Mouse (Mus musculus) left cerebral cortex, postnatal 36 days (tissue): Measurements from ENCODE around the gene Mapkapk2. TPM values are rescaled to one million over a fixed set of nuclear protein-coding genes. Genes with fewer than 3 reads are reported as not detected.
"Not testable (repeated sequence)": the region's sequence is repeated elsewhere in the genome, so short reads cannot be mapped to it uniquely, and the experiment has no call there.

Source experiments
- DNase-seq, 2 experiments: peaks; one replicate each; pipeline ENCODE4 v3.0.0; 2021 to 2022; ENCODE audit warnings: low spot score in 2 of 2, mixed read lengths in 1 of 2
- intact Hi-C: fragments of 180-260 bp; cut with DNase I; formaldehyde crosslinking; loops from one replicate; pipeline ENCODE4 v1.15.1; 2025
- total RNA-seq, 2 experiments: library from RNA; stranded (reverse); gene quantifications; 2 replicates each; pipeline ENCODE4 v1.2.3; 2021

Gene Mapkapk2
- total RNA-seq = 10 to 100 TPM; 26.3 to 30.7 TPM

GRCm38 (mm10) chr1:131097700-131098094, at the start of gene Mapkapk2:
Gene Mapkapk2 (minus strand): TSS chr1:131097826.
- intact Hi-C loops = loop anchor here (5.0 kb wide), 1 partner anchor 35 kb away; no protein-coding TSS in a partner anchor
- DNase-seq = peak; percentile 85 to 88

- no peak for DNase-seq
- intact Hi-C loops = no loop called here
Measured at GRCm38 (mm10) chr1:131146181-131146614, 48.6 kb upstream of the Mapkapk2 start.

- DNase-seq, intact Hi-C loops: not testable (repeated sequence)
Measured at GRCm38 (mm10) chr1:131145222-131145621, 47.6 kb upstream of the Mapkapk2 start.

GRCm38 (mm10) chr1:131142472-131142871, 44.8 kb upstream of the Mapkapk2 start:
- DNase-seq = no peak
- intact Hi-C loops = no loop called here

GRCm38 (mm10) chr1:131141449-131141848, 43.8 kb upstream of the Mapkapk2 start:
- intact Hi-C loops = no loop called here
- no peak for DNase-seq

GRCm38 (mm10) chr1:131139102-131140095, 41.8 kb upstream of the Mapkapk2 start:
- DNase-seq = no peak
- intact Hi-C loops = loop anchor here (2.0 to 10.0 kb wide), 2 partner anchors 23 to 265 kb away; no protein-coding TSS in a partner anchor

GRCm38 (mm10) chr1:131138191-131139016, 40.8 kb upstream of the Mapkapk2 start, which contains the start of gene Dyrk3:
Gene Dyrk3 (minus strand): TSS chr1:131138340.
- intact Hi-C loops = loop anchor here (2.0 to 10.0 kb wide), 2 partner anchors 22 to 264 kb away; no protein-coding TSS in a partner anchor
- DNase-seq = peak; percentile 91 to 95

GRCm38 (mm10) chr1:131137717-131138118, 40.1 kb upstream of the Mapkapk2 start:
- peak in 1 of 2 experiments; percentile 23 for DNase-seq
- intact Hi-C loops = loop anchor here (2.0 to 10.0 kb wide), 2 partner anchors 21 to 263 kb away; no protein-coding TSS in a partner anchor

- no peak for DNase-seq
- intact Hi-C loops = loop anchor here (10.0 kb wide), 1 partner anchor 262 kb away; no protein-coding TSS in a partner anchor
Measured at GRCm38 (mm10) chr1:131137111-131137510, 39.5 kb upstream of the Mapkapk2 start.

GRCm38 (mm10) chr1:131135960-131136629, 38.5 kb upstream of the Mapkapk2 start:
- intact Hi-C loops = loop anchor here (10.0 kb wide), 1 partner anchor 261 kb away; no protein-coding TSS in a partner anchor
- DNase-seq = no peak

GRCm38 (mm10) chr1:131134942-131135522, 37.4 kb upstream of the Mapkapk2 start:
- intact Hi-C loops = loop anchor here (10.0 kb wide), 1 partner anchor 260 kb away; no protein-coding TSS in a partner anchor
- no peak for DNase-seq

GRCm38 (mm10) chr1:131134231-131134630, 36.6 kb upstream of the Mapkapk2 start:
- intact Hi-C loops = loop anchor here (10.0 kb wide), 1 partner anchor 259 kb away; no protein-coding TSS in a partner anchor
- DNase-seq = no peak

GRCm38 (mm10) chr1:131125987-131126744, 28.5 kb upstream of the Mapkapk2 start:
- peak; percentile 66 to 68 for DNase-seq
- intact Hi-C loops = no loop called here

- intact Hi-C loops = no loop called here
Measured at GRCm38 (mm10) chr1:131123522-131124265, 26.1 kb upstream of the Mapkapk2 start.

GRCm38 (mm10) chr1:131121987-131122386, 24.4 kb upstream of the Mapkapk2 start:
- DNase-seq = no peak
- intact Hi-C loops = no loop called here

More at GRCm38 (mm10) chr1:131123522-131124265, 26.1 kb upstream of the Mapkapk2 start:
- no peak for DNase-seq

GRCm38 (mm10) chr1:131119026-131119425, 21.4 kb upstream of the Mapkapk2 start:
- DNase-seq = no peak
- intact Hi-C loops = loop anchor here (5.0 kb wide), 2 partner anchors 123 to 143 kb away; no protein-coding TSS in a partner anchor

- peak; percentile 39 to 41 for DNase-seq
Measured at GRCm38 (mm10) chr1:131118530-131118929, 20.9 kb upstream of the Mapkapk2 start.

More at GRCm38 (mm10) chr1:131118530-131118929, 20.9 kb upstream of the Mapkapk2 start:
- intact Hi-C loops = loop anchor here (5.0 kb wide), 2 partner anchors 124 to 144 kb away; no protein-coding TSS in a partner anchor
